Mouse (Mus musculus): Measurements from ENCODE around the gene Igtp. TPM values are rescaled to one million over a fixed set of nuclear protein-coding genes. Genes with fewer than 3 reads are reported as not detected.
"Not testable (repeated sequence)": the region's sequence is repeated elsewhere in the genome, so short reads cannot be mapped to it uniquely, and the experiment has no call there.

Gene Igtp
- polyA plus RNA-seq, 1 experiment, result 10.2 TPM

DNA sequence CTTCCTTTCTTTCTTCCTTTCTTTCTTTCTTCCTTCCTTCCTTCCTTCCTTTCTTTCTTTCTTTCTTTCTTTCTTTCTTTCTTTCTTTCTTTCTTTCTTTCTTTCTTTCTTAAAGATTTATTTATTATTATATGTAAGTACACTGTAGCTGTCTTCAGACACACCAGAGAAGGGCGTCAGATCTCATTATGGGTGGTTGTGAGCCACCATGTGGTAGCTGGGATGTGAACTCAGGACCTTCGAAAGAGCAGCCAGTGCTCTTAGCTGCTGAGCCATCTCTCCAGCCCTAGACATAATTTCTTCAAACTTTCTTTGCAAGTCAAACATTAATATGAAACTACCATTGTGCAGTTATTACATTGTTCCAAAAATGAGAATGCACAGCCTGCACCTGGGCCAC is 25.5 kb downstream of the Igtp start:
- not testable (repeated sequence) for H3K4me1 ChIP-seq (ENCODE audit: control insufficient read depth, insufficient read depth, insufficient read length, low read length); H3K4me3 ChIP-seq (ENCODE audit: insufficient read depth, low read depth, low read length); H3K27ac ChIP-seq (replicated peaks; ENCODE audit: low read depth, low read length)

DNA sequence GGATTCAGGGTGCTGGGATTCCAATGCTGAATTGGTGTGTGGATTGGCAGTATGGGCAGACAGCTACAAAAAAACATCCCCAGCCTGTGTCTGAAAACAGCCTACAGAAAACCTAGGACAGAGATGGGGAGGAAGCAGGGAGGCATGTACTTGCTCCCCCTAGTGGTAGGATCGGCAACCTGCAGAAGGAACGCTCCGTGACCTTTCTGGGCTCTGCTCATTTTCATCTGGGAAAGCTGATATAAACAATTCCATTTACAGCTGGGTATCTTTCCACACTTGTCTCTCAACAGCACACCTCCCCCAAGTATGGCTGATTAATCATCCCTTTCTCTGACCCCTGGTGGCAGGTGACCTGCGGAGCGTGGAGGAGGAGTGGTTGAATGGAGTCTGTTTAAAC is 26.3 kb downstream of the Igtp start:
- Histone ChIP-seq H3K4me3 (ENCODE audit: insufficient read depth, low read depth, low read length) (no peak overlapping the region), H3K27ac (replicated peaks; ENCODE audit: low read depth, low read length) (no peak overlapping the region), H3K4me1 (ENCODE audit: control insufficient read depth, insufficient read depth, insufficient read length, low read length) (0 out of 2 replicates have a peak, but pooled peaks cover 3% of the 10 kb centered on the region)

GRCm38 (mm10) chr11:58226425-58226824 is 27.1 kb downstream of the Igtp start:
- Histone ChIP-seq H3K4me3 (ENCODE audit: insufficient read depth, low read depth, low read length) (no peak overlapping the region), H3K27ac (replicated peaks; ENCODE audit: low read depth, low read length) (no peak overlapping the region), H3K4me1 (ENCODE audit: control insufficient read depth, insufficient read depth, insufficient read length, low read length) (0 out of 2 replicates have a peak, but pooled peaks cover 3% of the 10 kb centered on the region)

GRCm38 (mm10) chr11:58228021-58228420 is 28.7 kb downstream of the Igtp start:
- H3K4me3 ChIP-seq (ENCODE audit: insufficient read depth, low read depth, low read length); H3K4me1 ChIP-seq (ENCODE audit: control insufficient read depth, insufficient read depth, insufficient read length, low read length); H3K27ac ChIP-seq (replicated peaks; ENCODE audit: low read depth, low read length): not testable (repeated sequence)

DNA sequence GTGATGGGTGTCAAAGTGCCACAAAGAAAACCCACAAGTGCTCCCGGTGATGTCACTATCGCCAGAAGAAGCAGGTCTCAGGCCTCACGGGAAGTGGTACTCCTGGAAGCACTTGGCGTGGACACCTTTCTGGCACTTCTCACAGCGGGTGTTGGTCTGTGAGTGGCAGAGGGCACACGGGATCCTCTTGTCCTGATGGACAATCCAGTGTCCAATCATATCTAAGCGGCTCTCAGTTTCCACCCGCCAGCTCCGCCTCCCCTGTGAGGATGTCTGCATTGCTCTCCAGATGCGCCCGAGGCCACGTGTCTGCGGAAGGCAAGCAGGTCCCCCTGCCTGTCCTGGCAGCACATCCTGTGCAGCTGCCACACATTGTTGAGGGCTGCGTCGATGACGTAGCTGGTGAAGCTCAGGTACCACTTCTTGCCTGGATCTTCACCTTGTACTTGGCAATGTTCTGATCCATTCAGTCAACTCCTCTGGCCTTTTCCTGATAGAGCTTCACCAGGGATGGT is 31.1 kb downstream of the Igtp start:
- Histone ChIP-seq H3K4me3 (ENCODE audit: insufficient read depth, low read depth, low read length) (no peak overlapping the region), H3K4me1 (ENCODE audit: control insufficient read depth, insufficient read depth, insufficient read length, low read length) (no peaks in the 10 kb centered on the region), H3K27ac (replicated peaks; ENCODE audit: low read depth, low read length) (no peak overlapping the region)

GRCm38 (mm10) chr11:58231156-58231555 is 31.8 kb downstream of the Igtp start:
- no peak overlapping the region for H3K4me3 ChIP-seq (ENCODE audit: insufficient read depth, low read depth, low read length)
- no peaks in the 10 kb centered on the region for H3K4me1 ChIP-seq (ENCODE audit: control insufficient read depth, insufficient read depth, insufficient read length, low read length)
- H3K27ac ChIP-seq (replicated peaks; ENCODE audit: low read depth, low read length), result no peak overlapping the region

DNA sequence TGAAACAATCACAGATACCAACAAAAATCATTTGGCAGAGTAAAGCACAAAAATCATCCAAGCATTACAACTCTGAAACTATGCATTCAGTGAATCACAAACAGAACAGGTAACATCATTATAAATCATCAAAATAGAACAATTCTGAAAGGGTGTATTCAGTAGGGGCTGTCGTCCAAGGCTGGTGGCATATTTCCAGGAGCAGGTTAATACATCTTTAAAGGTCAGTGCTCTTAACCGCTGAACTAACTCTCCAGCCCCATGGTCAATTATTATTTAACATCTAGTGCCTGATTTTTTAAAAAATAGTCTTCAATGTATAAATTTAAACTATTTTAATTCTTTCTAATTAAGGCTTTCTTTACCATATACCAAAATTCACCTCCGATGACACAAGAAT is 35.2 kb downstream of the Igtp start:
- not testable (repeated sequence) for H3K4me3 ChIP-seq (ENCODE audit: insufficient read depth, low read depth, low read length); H3K4me1 ChIP-seq (ENCODE audit: control insufficient read depth, insufficient read depth, insufficient read length, low read length); H3K27ac ChIP-seq (replicated peaks; ENCODE audit: low read depth, low read length)

- H3K4me3 ChIP-seq (ENCODE audit: insufficient read depth, low read depth, low read length), result no peak overlapping the region
- peaks cover 4% of the 10 kb centered on the region; the same call in 1 of the 2 replicates for H3K4me1 ChIP-seq (ENCODE audit: control insufficient read depth, insufficient read depth, insufficient read length, low read length)
Observed at GRCm38 (mm10) chr11:58235152-58235551, 35.8 kb downstream of the Igtp start.

DNA sequence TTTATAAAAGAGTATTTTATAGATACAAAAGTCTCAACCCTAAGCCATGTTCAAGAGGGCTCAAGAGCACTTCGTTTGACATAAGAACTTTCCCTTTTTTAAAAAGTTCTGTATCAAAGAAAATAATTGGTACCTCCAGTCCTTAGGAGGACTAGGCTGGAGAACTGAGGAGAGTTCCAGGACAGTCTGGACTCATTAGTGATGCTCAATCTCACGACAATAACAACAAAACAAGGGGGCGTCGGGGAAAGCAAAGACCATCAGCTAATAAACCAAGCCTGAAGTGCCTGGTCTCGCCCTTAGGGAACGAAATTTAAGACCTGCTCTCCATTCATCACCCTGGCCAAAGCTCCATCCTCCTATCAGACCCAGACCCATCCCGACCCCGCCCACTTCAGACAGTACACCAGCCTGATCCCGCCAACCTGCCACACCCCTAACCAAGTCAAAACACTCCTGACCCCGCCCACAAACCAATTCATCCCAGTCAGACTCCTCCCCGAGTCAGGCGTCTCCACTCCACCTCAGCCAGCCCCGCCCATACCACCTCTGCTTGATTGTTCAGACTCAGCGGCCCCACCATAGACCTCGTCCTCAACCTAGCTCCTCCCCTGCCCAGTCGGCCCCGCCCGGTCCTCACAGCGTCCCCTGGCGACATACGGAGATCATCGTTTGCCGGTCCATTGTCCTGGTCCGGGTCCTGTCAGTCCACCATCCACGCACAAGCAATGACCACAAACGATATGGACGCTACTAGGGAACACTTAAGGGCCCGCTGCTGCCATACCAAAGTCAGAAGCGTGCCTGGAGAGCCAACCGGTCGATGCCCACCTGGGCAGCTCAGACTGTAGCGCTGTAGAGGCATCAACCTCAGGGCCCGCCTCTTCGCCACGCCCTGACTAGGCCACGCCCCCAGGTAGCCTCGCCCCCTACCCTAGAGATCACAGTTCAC is 39.8 kb downstream of the Igtp start:
- peaks cover 4% of the 10 kb centered on the region; the same call in 1 of the 2 replicates for H3K4me1 ChIP-seq (ENCODE audit: control insufficient read depth, insufficient read depth, insufficient read length, low read length)
- H3K4me3 ChIP-seq (ENCODE audit: insufficient read depth, low read depth, low read length), result peak overlapping the region; percentile 41
- no peak overlapping the region for H3K27ac ChIP-seq (replicated peaks; ENCODE audit: low read depth, low read length)

More at GRCm38 (mm10) chr11:58235152-58235551, 35.8 kb downstream of the Igtp start:
- no peak overlapping the region for H3K27ac ChIP-seq (replicated peaks; ENCODE audit: low read depth, low read length)

- Histone ChIP-seq H3K4me3 (ENCODE audit: insufficient read depth, low read depth, low read length) (no peak overlapping the region), H3K4me1 (ENCODE audit: control insufficient read depth, insufficient read depth, insufficient read length, low read length) (no peaks in the 10 kb centered on the region), H3K27ac (replicated peaks; ENCODE audit: low read depth, low read length) (no peak overlapping the region)
Observed at GRCm38 (mm10) chr11:58247294-58247693, 47.9 kb downstream of the Igtp start.

- H3K27ac ChIP-seq (replicated peaks; ENCODE audit: low read depth, low read length), result no peak overlapping the region
- H3K4me1 ChIP-seq (ENCODE audit: control insufficient read depth, insufficient read depth, insufficient read length, low read length), result no peaks in the 10 kb centered on the region
- H3K4me3 ChIP-seq (ENCODE audit: insufficient read depth, low read depth, low read length), result no peak overlapping the region
Observed at GRCm38 (mm10) chr11:58249203-58249981, 50.0 kb downstream of the Igtp start.

GRCm38 (mm10) chr11:58250550-58250949 is 51.2 kb downstream of the Igtp start:
- Histone ChIP-seq H3K4me1 (ENCODE audit: control insufficient read depth, insufficient read depth, insufficient read length, low read length) (no peaks in the 10 kb centered on the region), H3K27ac (replicated peaks; ENCODE audit: low read depth, low read length) (no peak overlapping the region), H3K4me3 (ENCODE audit: insufficient read depth, low read depth, low read length) (no peak overlapping the region)

DNA sequence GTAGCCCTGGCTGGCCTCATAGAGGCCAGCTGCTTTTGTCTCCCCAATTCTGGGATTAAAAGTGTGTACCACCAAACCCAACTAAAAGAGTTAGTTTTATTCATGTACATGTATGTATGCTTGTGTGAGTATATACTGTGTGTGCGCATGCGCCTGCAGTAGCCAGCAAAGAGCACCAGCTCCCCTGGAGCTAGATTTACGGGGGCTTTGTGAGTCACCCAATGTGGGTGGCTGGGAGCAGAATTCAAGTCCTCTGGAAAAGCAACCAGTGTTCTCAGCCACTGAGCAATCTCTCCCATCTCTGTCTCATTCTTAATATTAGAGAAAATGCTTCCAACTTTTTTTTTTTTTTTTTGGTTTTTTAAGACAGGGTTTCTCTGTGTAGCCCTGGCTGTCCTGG is 55.1 kb downstream of the Igtp start:
- no peak overlapping the region for H3K27ac ChIP-seq (replicated peaks; ENCODE audit: low read depth, low read length)
- H3K4me1 ChIP-seq (ENCODE audit: control insufficient read depth, insufficient read depth, insufficient read length, low read length), result no peaks in the 10 kb centered on the region
- H3K4me3 ChIP-seq (ENCODE audit: insufficient read depth, low read depth, low read length), result no peak overlapping the region

Data from brown adipose tissue, adult 24 weeks (tissue).